Mouse (Mus musculus) stomach, postnatal 0 days (tissue): ENCODE measurements around the gene Cep72. TPM values are rescaled to one million over a fixed set of nuclear protein-coding genes. Genes with fewer than 3 reads are reported as not detected.
A peak's percentile ranks its signal among the peaks of the same experiment; 100 is the strongest.

Experiments
- ATAC-seq: fragments of 200-750 bp; cut with Nextera tagmentation; 2 replicates; pipeline ENCODE4 v1.8.0; 2017; ENCODE audit not compliant: low FRiP score, low TSS enrichment
- DNase-seq: peaks from one replicate; pipeline ENCODE4 v3.0.0-alpha.2; 2016; ENCODE audit warnings: low spot score
- H3K27ac ChIP-seq: fragments of 300-500 bp; sonication (generic); replicated peaks from 2 replicates; pipeline ENCODE4 v1.5.1; 2014; ENCODE audit warnings: mild to moderate bottlenecking, control low read depth
- H3K27me3 ChIP-seq: fragments of 300-500 bp; sonication (generic); 2 replicates; pipeline ENCODE4 v1.6.1; 2014; ENCODE audit warnings: low read length; ENCODE audit not compliant: control insufficient read depth, insufficient read depth
- H3K36me3 ChIP-seq: fragments of 300-500 bp; sonication (generic); 2 replicates; pipeline ENCODE4 v1.6.1; 2014; ENCODE audit warnings: low read length, mixed read lengths; ENCODE audit not compliant: control insufficient read depth, insufficient read depth
- H3K4me1 ChIP-seq: fragments of 300-500 bp; sonication (generic); replicated peaks from 2 replicates; pipeline ENCODE4 v1.6.1; 2014; ENCODE audit warnings: antibody characterized with exemption; ENCODE audit not compliant: control insufficient read depth, insufficient read depth
- H3K4me2 ChIP-seq: fragments of 300-500 bp; sonication (generic); replicated peaks from 2 replicates; pipeline ENCODE4 v1.6.1; 2014; ENCODE audit warnings: low read depth, mild to moderate bottlenecking, control low read depth, moderate library complexity
- H3K4me3 ChIP-seq: fragments of 300-500 bp; sonication (generic); 2 replicates; pipeline ENCODE4 v1.5.1; 2014; ENCODE audit warnings: low read depth, low read length, control low read depth
- H3K9ac ChIP-seq: fragments of 300-500 bp; sonication (generic); 2 replicates; pipeline ENCODE4 v1.6.1; 2014; ENCODE audit warnings: mild to moderate bottlenecking, low read length, control low read depth, mixed read lengths
- H3K9me3 ChIP-seq: fragments of 300-500 bp; sonication (generic); 2 replicates; pipeline ENCODE4 v1.6.1; 2016; ENCODE audit warnings: low read length; ENCODE audit not compliant: control insufficient read depth
- CTCF ChIP-seq: IDR thresholded peaks from 2 replicates; pipeline ENCODE4 v1.5.1; 2016; ENCODE audit warnings: antibody characterized with exemption, low read depth, mild to moderate bottlenecking, moderate library complexity
- EP300 ChIP-seq: optimal IDR thresholded peaks from 2 replicates; pipeline ENCODE3; 2016; ENCODE audit warnings: antibody characterized with exemption
- WGBS: fragments of 180-500 bp; shearing (Covaris S2); extraction: QIAGEN DNeasy Blood & Tissue Kit; methylation state at CpG from one replicate; pipeline ENCODE4 v1.1.7; 2014; 5-methylcytosine and 5-hydroxymethylcytosine counted together
- polyA plus RNA-seq: library from polyadenylated mRNA; unstranded; fragments of >200 nt; fragmentation: Nextera tagmentation; extraction: Ambion mirVana; gene quantifications from 2 replicates; pipeline ENCODE4 v1.2.1, GENCODE M21; 2015

The Cep72 gene
- polyA plus RNA-seq, 1 experiment from 2014 or later: 4.4 TPM

DNA sequence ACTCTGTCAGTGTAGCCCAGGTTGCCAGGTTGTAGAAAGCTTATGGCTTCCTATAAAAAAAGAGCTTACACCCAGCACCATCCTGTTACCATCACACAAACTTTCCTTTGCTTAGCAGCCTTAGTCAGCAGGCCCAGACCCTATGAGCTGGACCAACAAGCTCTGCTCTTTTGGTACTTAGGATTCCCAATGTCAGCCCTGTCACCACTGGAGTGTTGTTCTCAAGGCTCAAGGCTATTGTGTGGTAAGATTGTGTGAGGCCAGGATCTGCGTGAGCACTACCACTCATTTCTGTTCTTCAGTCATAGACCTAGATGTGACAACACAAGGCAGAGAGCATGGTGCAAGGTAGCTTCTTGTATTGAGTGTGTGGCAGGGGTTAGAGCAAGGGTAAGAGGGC is 4.5 kb upstream of the Cep72 start:
- no peaks in the 10 kb centered on the region for H3K9me3 ChIP-seq
- ATAC-seq (no peak), DNase-seq (no peak)
- no peak overlapping the region for H3K9ac ChIP-seq
- H3K27me3 ChIP-seq: no peaks in the 10 kb centered on the region
- no peak overlapping the region for H3K27ac ChIP-seq
- no peaks in the 10 kb centered on the region for H3K36me3 ChIP-seq
- no peaks in the 10 kb centered on the region for H3K4me1 ChIP-seq
- no peak for TF ChIP-seq EP300
- TF ChIP-seq CTCF: no peak
- H3K4me2 ChIP-seq: no peak overlapping the region
- WGBS: 84% methylated on average over 1 of the region's 1 CpGs
- no peak overlapping the region for H3K4me3 ChIP-seq

GRCm38 (mm10) chr13:74063340-74064050 is 1.4 kb upstream of the Cep72 start:
- no peak for DNase-seq

GRCm38 (mm10) chr13:74062378-74063128 is 454 bp upstream of the Cep72 start:
- peak overlapping the region; percentile 77 for H3K4me3 ChIP-seq
- no peaks in the 10 kb centered on the region for H3K4me1 ChIP-seq
- ATAC-seq: no peak
- WGBS: 25% methylated on average over 10 of the region's 11 CpGs
- no peak for DNase-seq
- no peaks in the 10 kb centered on the region for H3K9me3 ChIP-seq
- no peak overlapping the region for H3K9ac ChIP-seq
- no peak for TF ChIP-seq CTCF
- TF ChIP-seq EP300: no peak
- H3K4me2 ChIP-seq: peak overlapping the region; percentile 62
- H3K36me3 ChIP-seq: no peaks in the 10 kb centered on the region
- H3K27ac ChIP-seq: no peak overlapping the region
- H3K27me3 ChIP-seq: no peaks in the 10 kb centered on the region

More at GRCm38 (mm10) chr13:74063340-74064050, 1.4 kb upstream of the Cep72 start:
- TF ChIP-seq EP300: no peak
- TF ChIP-seq CTCF: no peak
- WGBS: 79% methylated on average over 1 of the region's 1 CpGs
- H3K27me3 ChIP-seq: no peaks in the 10 kb centered on the region
- H3K4me2 ChIP-seq: no peak overlapping the region
- H3K9me3 ChIP-seq: no peaks in the 10 kb centered on the region
- H3K4me3 ChIP-seq: no peak overlapping the region
- H3K36me3 ChIP-seq: no peaks in the 10 kb centered on the region
- ATAC-seq: no peak
- no peaks in the 10 kb centered on the region for H3K4me1 ChIP-seq
- H3K27ac ChIP-seq: no peak overlapping the region
- no peak overlapping the region for H3K9ac ChIP-seq

- TF ChIP-seq CTCF (no peak), EP300 (no peak)
- no peak for ATAC-seq
- H3K27me3 ChIP-seq: no peaks in the 10 kb centered on the region
- H3K9me3 ChIP-seq: no peaks in the 10 kb centered on the region
- H3K4me2 ChIP-seq: no peak overlapping the region
- 79% methylated on average over 9 of the region's 9 CpGs for WGBS
- H3K9ac ChIP-seq: no peak overlapping the region
- H3K4me1 ChIP-seq: 0 out of 2 replicates have a peak, but pooled peaks cover 2% of the 10 kb centered on the region
- no peak for DNase-seq
- no peak overlapping the region for H3K4me3 ChIP-seq
- H3K36me3 ChIP-seq: no peaks in the 10 kb centered on the region
- no peak overlapping the region for H3K27ac ChIP-seq
Observed at GRCm38 (mm10) chr13:74058081-74058480, 4.0 kb downstream of the Cep72 start.

DNA sequence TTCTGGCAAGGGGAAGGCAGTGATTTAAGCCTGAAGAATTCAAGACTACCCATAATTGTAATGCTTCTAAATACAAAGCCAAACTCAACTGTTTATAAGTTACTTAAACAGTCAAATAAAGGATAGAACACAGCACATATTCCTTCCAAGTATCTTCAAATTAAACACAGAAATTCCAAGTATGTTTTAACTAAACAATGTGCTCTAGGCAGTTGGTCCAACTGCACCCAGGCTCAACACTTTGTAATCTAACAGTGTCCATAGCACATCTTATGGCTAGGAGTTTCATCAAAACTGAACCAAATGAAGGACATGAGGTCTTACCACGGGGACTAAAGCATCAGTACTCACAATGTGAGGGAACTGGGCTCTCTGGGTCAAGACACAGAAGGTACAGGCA is 5.9 kb downstream of the Cep72 start:
- H3K27me3 ChIP-seq: no peaks in the 10 kb centered on the region
- 42% methylated on average over 1 of the region's 1 CpGs for WGBS
- ATAC-seq (no peak; the same call in 1 of the 2 replicates), DNase-seq (no peak)
- no peaks in the 10 kb centered on the region for H3K36me3 ChIP-seq
- H3K9me3 ChIP-seq: no peaks in the 10 kb centered on the region
- no peak for TF ChIP-seq EP300
- no peak for TF ChIP-seq CTCF
- no peak overlapping the region for H3K4me2 ChIP-seq
- peak overlapping the region; percentile 71 for H3K27ac ChIP-seq
- H3K4me1 ChIP-seq: 0 out of 2 replicates have a peak, but pooled peaks cover 2% of the 10 kb centered on the region
- no peak overlapping the region for H3K4me3 ChIP-seq
- H3K9ac ChIP-seq: no peak overlapping the region

DNA sequence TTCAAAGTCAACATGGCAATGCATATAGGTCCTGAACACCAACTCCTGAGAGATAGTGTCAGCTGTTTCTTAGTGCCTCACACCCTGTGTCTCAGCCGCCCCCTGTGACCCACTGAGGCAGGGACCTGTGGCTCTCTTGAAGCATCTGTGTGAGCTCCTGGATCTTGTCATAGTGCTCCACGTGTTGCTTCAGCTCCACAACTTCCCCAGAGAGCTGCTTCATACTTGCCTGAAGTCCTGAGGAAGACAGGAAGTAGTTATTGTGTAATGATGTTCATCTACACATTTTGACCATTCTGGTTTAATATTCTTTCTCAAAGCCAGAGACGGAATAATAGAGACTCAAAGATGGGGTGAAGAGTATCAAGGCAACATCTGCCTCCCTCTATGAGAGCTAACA is 22.2 kb downstream of the Cep72 start:
- no peak overlapping the region for H3K9ac ChIP-seq
- no peaks in the 10 kb centered on the region for H3K36me3 ChIP-seq
- H3K9me3 ChIP-seq: no peaks in the 10 kb centered on the region
- no peaks in the 10 kb centered on the region for H3K27me3 ChIP-seq
- no peak overlapping the region for H3K27ac ChIP-seq
- no peak overlapping the region for H3K4me2 ChIP-seq
- 81% methylated on average over 3 of the region's 3 CpGs for WGBS
- H3K4me1 ChIP-seq: no peaks in the 10 kb centered on the region
- ATAC-seq: no peak
- TF ChIP-seq EP300: no peak
- no peak for TF ChIP-seq CTCF
- no peak overlapping the region for H3K4me3 ChIP-seq
- DNase-seq: no peak
